Mouse (Mus musculus) embryonic fibroblast, embryonic 13.5 days (primary cell): Measurements from ENCODE around the gene Zfp780b.
"Not testable (repeated sequence)": the region's sequence is repeated elsewhere in the genome, so short reads cannot be mapped to it uniquely, and the experiment has no call there.

Source experiments
- CTCF ChIP-seq: IDR thresholded peaks from 2 replicates; pipeline ENCODE4 v1.5.1; 2011; ENCODE audit warnings: mild to moderate bottlenecking, control low read depth, low read length, moderate library complexity, borderline replicate concordance; ENCODE audit not compliant: insufficient read depth
- POLR2A ChIP-seq: IDR thresholded peaks from 2 replicates; pipeline ENCODE4 v1.6.1; 2011; ENCODE audit warnings: low read depth, mild to moderate bottlenecking, control low read depth, low read length, moderate library complexity

GRCm38 (mm10) chr7:27941869-27942268 is 37.1 kb downstream of the Zfp780b start:
- not testable (repeated sequence) for TF ChIP-seq POLR2A, CTCF
